ENCODE assay signal across 9 mouse cellular contexts in genomic region chr6:80018765-80019164, GRCm38 (mm10). TPM values are rescaled to one million over a fixed set of nuclear protein-coding genes. Genes with fewer than 3 reads are reported as not detected.
DNase-seq lines count a peak whose midpoint lies in the region; ATAC-seq and TF ChIP-seq lines count a peak whose summit lies in the region.
"Had no signal": no experiment of that assay in that cellular context is flagged by ENCODE, and none has a peak within 500 bp of the region (broad histone marks: within the 10 kb centered on the region; RNA-seq: fewer than 3 reads in every experiment).

Gene Lrrtm4, plus strand, starts transcription at chr6:80018877.

- DNase-seq in heart, postnatal 0 days (ENCODE audit: low spot score), result no peak
- no peak for DNase-seq in heart, postnatal 4 days
- peak; percentile 24 to 47 for DNase-seq in cerebellum, postnatal 36 days
- peak; percentile 30 to 76 for DNase-seq in left cerebral cortex, postnatal 10 days (ENCODE audit: extremely low spot score in 1 of 2, low spot score in 2 of 2)
- DNase-seq in retina, embryonic 14.5 days (ENCODE audit: low spot score), result peak; percentile 71
- DNase-seq in adrenal gland, postnatal 25 days, result no peak

- no peak for ATAC-seq in heart, postnatal 0 days (ENCODE audit: insufficient read depth, low read depth)
- peak; percentile 64 to 74; a peak in 3 of 4 replicates for ATAC-seq in hematopoietic stem cell, adult 5-6 weeks (replicated peaks in 1 of 2; ENCODE audit: insufficient read depth in 1 of 2, low FRiP score in 2 of 2, low TSS enrichment in 1 of 2, low read depth in 1 of 2, poor library complexity in 2 of 2, severe bottlenecking in 2 of 2)
- no peak for ATAC-seq in erythroblast, adult 5-6 weeks (replicated peaks; ENCODE audit: low FRiP score, poor library complexity, severe bottlenecking)

- H3K36me3 ChIP-seq in heart, postnatal 0 days (replicated peaks; ENCODE audit: control insufficient read depth, insufficient read depth, low read length), result no peaks in the 10 kb centered on the region

- no peak; the same call in 1 of the 2 replicates for TF ChIP-seq CTCF in heart, postnatal 0 days (IDR thresholded peaks at IDR 0.05; ENCODE audit: low read depth)

- intact Hi-C loops in left cerebral cortex, postnatal 10 days (cut with DNase I), result no loop called here

- peak within 1 kb of the TSS; percentile 70 for H3K4me2 ChIP-seq in heart, postnatal 0 days (ENCODE audit: low read depth, low read length)

- H3K4me3 ChIP-seq in heart, postnatal 0 days (ENCODE audit: low read depth, low read length), result peak within 1 kb of the TSS; percentile 41

- 17% methylated on average over 6 of the region's 6 CpGs for WGBS in heart, postnatal 0 days

- H3K9ac ChIP-seq in heart, postnatal 0 days (replicated peaks; ENCODE audit: low read depth, low read length), result peak within 1 kb of the TSS; percentile 20; the same call in 1 of the 2 replicates

- 0 out of 2 replicates have a peak, but pooled peaks cover 4% of the 10 kb centered on the region for H3K4me1 ChIP-seq in heart, postnatal 0 days (ENCODE audit: control insufficient read depth, insufficient read depth)

- no peaks in the 10 kb centered on the region for H3K9me3 ChIP-seq in heart, postnatal 0 days (replicated peaks; ENCODE audit: control insufficient read depth, low read length)

- H3K27me3 ChIP-seq in heart, postnatal 0 days (ENCODE audit: control insufficient read depth, insufficient read depth, low read length), result no peaks in the 10 kb centered on the region

- no peak within 1 kb of the TSS for H3K27ac ChIP-seq in heart, postnatal 0 days (ENCODE audit: low read depth)

- no peak for TF ChIP-seq EP300 in heart, postnatal 0 days (IDR thresholded peaks at IDR 0.05; ENCODE audit: low read depth)

RNA-seq across cellular contexts. Expression of gene Lrrtm4, which starts in this region (rescaled TPM):
- total RNA-seq in heart, postnatal 0 days (2014; rRNA removed; ENCODE audit: low replicate concordance), result 0.27 TPM in 1 of 2 replicates, not detected in the other
- 0.04 and 0.10 TPM in 2 replicates for polyA plus RNA-seq in heart, postnatal 0 days (2015; fragmentation: Nextera tagmentation; extraction: Ambion mirVana)
- under 1 TPM in 1 of 2 experiments, not detected in 1; 0.16 TPM for total RNA-seq in heart, postnatal 4 days (2021)
- not detected in 2 replicates for total RNA-seq in hematopoietic stem cell, adult 5-6 weeks (2017)
- total RNA-seq in left cerebral cortex, postnatal 10 days (2021), result 10 to 100 TPM; 76.6 to 80.2 TPM
- 2.5 and 3.4 TPM in 2 replicates for total RNA-seq in adrenal gland, postnatal 25 days (2021)
- total RNA-seq in erythroblast, adult 5-6 weeks (2015; ENCODE audit: low replicate concordance), result not detected in 2 replicates
- total RNA-seq in erythroblast, adult 5-6 weeks (2017; ENCODE audit: low replicate concordance), result 0.09 TPM in 1 of 2 replicates, not detected in the other
- polyA plus RNA-seq: gonadal fat pad, adult 2 months had no signal

Comparison
In these comparisons a context has a peak if more than half of its experiments do, and no peak if none do; other contexts are left out.
1. RNA of gene Lrrtm4 (total RNA-seq): 76.6 to 80.2 TPM in left cerebral cortex, postnatal 10 days; 2.5 to 3.4 TPM in adrenal gland, postnatal 25 days, 0.16 TPM in heart, postnatal 4 days, 0.09 TPM in erythroblast, adult 5-6 weeks, 0.27 TPM in heart, postnatal 0 days and not detected in hematopoietic stem cell, adult 5-6 weeks; every median in the first group is over 10 times any median in the second.
2. Peak in ATAC-seq in hematopoietic stem cell, adult 5-6 weeks; RNA of the gene not detected or under 1 TPM.
3. DNase-seq: peak in cerebellum, postnatal 36 days (2 of 2), left cerebral cortex, postnatal 10 days (2 of 2) and retina, embryonic 14.5 days (single experiment); none in heart, postnatal 0 days (single experiment), heart, postnatal 4 days (single experiment) and adrenal gland, postnatal 25 days (single experiment).